In genomic region chr1:132422912-132423696, GRCm38 (mm10) we compare ENCODE assay signal across 25 mouse cellular contexts. TPM values are rescaled to one million over a fixed set of nuclear protein-coding genes. Genes with fewer than 3 reads are reported as not detected.
A peak's percentile ranks its signal among the peaks of the same experiment; 100 is the strongest.
DNase-seq lines count a peak whose midpoint lies in the region; ATAC-seq and TF ChIP-seq lines count a peak whose summit lies in the region.
"Had no signal": no experiment of that assay in that cellular context is flagged by ENCODE, and none has a peak within 500 bp of the region (broad histone marks: within the 10 kb centered on the region; RNA-seq: fewer than 3 reads in every experiment).

No protein-coding gene starts in this region.

- H3K9ac ChIP-seq in CH12.LX (ENCODE audit: insufficient read depth, low read depth) = no peak overlapping the region
- H3K9ac ChIP-seq: embryonic facial prominence, embryonic 15.5 days; forebrain, embryonic 15.5 days; heart, embryonic 13.5 days; limb, embryonic 12.5 days; liver, embryonic 13.5 days; neural tube, embryonic 12.5 days had no signal

- no peaks in the 10 kb centered on the region for H3K36me3 ChIP-seq in CH12.LX (replicated peaks in 1 of 2; ENCODE audit: control insufficient read depth in 1 of 2, insufficient read depth in 1 of 2, low read length in 1 of 2)
- H3K36me3 ChIP-seq: embryonic facial prominence, embryonic 15.5 days; forebrain, embryonic 15.5 days; neural tube, embryonic 12.5 days had no signal

- peaks cover 2% of the 10 kb centered on the region for H3K9me3 ChIP-seq in CH12.LX (replicated peaks; ENCODE audit: low read length)
- H3K9me3 ChIP-seq: embryonic facial prominence, embryonic 15.5 days; forebrain, embryonic 15.5 days; heart, embryonic 13.5 days; limb, embryonic 12.5 days; liver, embryonic 13.5 days; neural tube, embryonic 12.5 days had no signal

- peak; percentile 30 for TF ChIP-seq RAD21 in CH12.LX (IDR thresholded peaks at IDR 0.05; ENCODE audit: low read depth, low read length)

- H3K4me2 ChIP-seq in CH12.LX (ENCODE audit: insufficient read depth, low read depth, poor library complexity, severe bottlenecking) = no peak overlapping the region
- H3K4me2 ChIP-seq: embryonic facial prominence, embryonic 15.5 days; forebrain, embryonic 15.5 days; heart, embryonic 13.5 days; limb, embryonic 12.5 days; liver, embryonic 13.5 days; neural tube, embryonic 12.5 days had no signal

- no peak for TF ChIP-seq POLR2A in CH12.LX (IDR thresholded peaks at IDR 0.05; ENCODE audit: low read depth, low read length)

- H3K27ac ChIP-seq in left cerebral cortex, adult 2 months = no peak overlapping the region
- no peak overlapping the region for H3K27ac ChIP-seq in CH12.LX (ENCODE audit: insufficient read depth, low read depth)
- H3K27ac ChIP-seq: embryonic facial prominence, embryonic 15.5 days; forebrain, embryonic 15.5 days; heart, embryonic 13.5 days; hindbrain, postnatal 0 days; limb, embryonic 12.5 days; liver, embryonic 13.5 days; neural tube, embryonic 12.5 days had no signal

- H3K4me3 ChIP-seq in left cerebral cortex, adult 2 months = no peak overlapping the region
- no peak overlapping the region for H3K4me3 ChIP-seq in CH12.LX (replicated peaks in 1 of 3; ENCODE audit: low read depth in 2 of 3, low read length in 2 of 3, poor library complexity in 1 of 3)
- H3K4me3 ChIP-seq: embryonic facial prominence, embryonic 15.5 days; forebrain, embryonic 15.5 days; heart, embryonic 13.5 days; limb, embryonic 12.5 days; liver, embryonic 13.5 days; megakaryocyte, embryonic 14.5 days; neural tube, embryonic 12.5 days had no signal

- no peaks in the 10 kb centered on the region for H3K4me1 ChIP-seq in CH12.LX (ENCODE audit: control insufficient read depth in 1 of 2, insufficient read depth in 2 of 2)

- TF ChIP-seq CTCF in left cerebral cortex, adult 2 months (IDR thresholded peaks at IDR 0.05) = peak; percentile 14
- TF ChIP-seq CTCF in CH12.LX (conservative IDR thresholded peaks at IDR 0.05 in 1 of 2, IDR thresholded peaks at IDR 0.05 in 1 of 2; ENCODE audit: low read depth in 2 of 2, low read length in 2 of 2) = peak in 1 of 2 experiments; percentile 32; a peak in 1 of 4 replicates

- H3K79me2 ChIP-seq in CH12.LX (replicated peaks; ENCODE audit: control insufficient read depth, extremely low read depth, insufficient read depth, poor library complexity, severe bottlenecking) = no peaks in the 10 kb centered on the region

- peak; percentile 58 for ATAC-seq in megakaryocyte, adult 5-6 weeks (ENCODE audit: poor library complexity, severe bottlenecking)
- ATAC-seq: forebrain, embryonic 15.5 days; hindbrain, postnatal 0 days had no signal

- intact Hi-C loops in left cerebral cortex, adult 2 months (cut with DNase I) = no loop called here
- intact Hi-C loops in left cerebral cortex, postnatal 25 days (cut with DNase I) = no loop called here

- peaks cover 56% of the 10 kb centered on the region for H3K27me3 ChIP-seq in CH12.LX (replicated peaks)
- H3K27me3 ChIP-seq: embryonic facial prominence, embryonic 15.5 days; forebrain, embryonic 15.5 days; heart, embryonic 13.5 days; limb, embryonic 12.5 days; liver, embryonic 13.5 days; neural tube, embryonic 12.5 days had no signal

- dilution Hi-C loops in CH12.LX (cut with MboI; ENCODE audit: extremely low pct_ligation_motif_present, extremely low pct_unique_long_range_greater_than_20kb, low sequenced_read_pairs) = no loop called here

- no peak for TF ChIP-seq EP300 in CH12.LX (IDR thresholded peaks at IDR 0.05; ENCODE audit: low read length)

- DNase-seq in left cerebral cortex, adult 2 months (ENCODE audit: extremely low spot score in 1 of 2, low spot score in 2 of 2) = no peak
- DNase-seq in left cerebral cortex, postnatal 25 days (ENCODE audit: low spot score in 2 of 2) = no peak
- peak; percentile 31 for DNase-seq in 416B (ENCODE audit: low read depth)
- no peak for DNase-seq in CH12.LX (ENCODE audit: extremely low read depth)
- DNase-seq in cerebellum, postnatal 10 days = no peak
- DNase-seq in cerebellum, postnatal 25 days = no peak
- DNase-seq: adrenal gland, postnatal 14 days; cerebellum, adult 2 months; gastrocnemius, postnatal 10 days; heart, adult 18-20 months; heart, postnatal 14 days; kidney, adult 11 months; liver, embryonic 13.5 days; lung, postnatal 10 days; midbrain, embryonic 14.5 days; right cerebral cortex, postnatal 25 days; thymus, postnatal 36 days had no signal

- in situ Hi-C loops in CH12.LX (cut with MboI; ENCODE audit: low pct_ligation_motif_present, low pct_unique_long_range_greater_than_20kb, low sequenced_read_pairs) = no loop called here

TF ChIP-seq in CH12.LX, 34 proteins besides CTCF, POLR2A, EP300 and RAD21:
- TF ChIP-seq TCF12 (IDR thresholded peaks at IDR 0.05; ENCODE audit: low read depth, low read length) = no peak
- TF ChIP-seq SMC3 (IDR thresholded peaks at IDR 0.05; ENCODE audit: low read depth, low read length) = peak; percentile 27
- no peak for TF ChIP-seq SIN3A (IDR thresholded peaks at IDR 0.05; ENCODE audit: low read length)

RNA-seq across cellular contexts. Expression of gene Dstyk, which starts 5.7 kb away (rescaled TPM):
- total RNA-seq in left cerebral cortex, adult 2 months (2021) = 10 to 100 TPM; 44.9 to 45.5 TPM
- total RNA-seq in left cerebral cortex, postnatal 25 days (2021) = 10 to 100 TPM; 40.3 to 43.2 TPM
- 0.21 and 0.25 TPM in 2 replicates for total RNA-seq in CH12.LX (2012; rRNA removed)
- 0.12 and 0.19 TPM in 2 replicates for total RNA-seq in CH12.LX (2014; rRNA removed)
- 0.59 and 0.72 TPM in 2 replicates for polyA plus RNA-seq in CH12.LX (2012; ENCODE audit: insufficient read length, low read depth)
- total RNA-seq in megakaryocyte, adult 5-6 weeks (2015) = 17.2 and 19.5 TPM in 2 replicates
- total RNA-seq in megakaryocyte, adult 5-6 weeks (2017) = 24.8 and 36.6 TPM in 2 replicates

RNA-seq across cellular contexts. Expression of gene Tmcc2, which starts 32.0 kb away (rescaled TPM):
- total RNA-seq in left cerebral cortex, adult 2 months (2021) = 100 to 1,000 TPM; 178 to 192 TPM
- total RNA-seq in left cerebral cortex, postnatal 25 days (2021) = 100 to 1,000 TPM; 158 to 162 TPM
- 0.21 and 0.34 TPM in 2 replicates for total RNA-seq in CH12.LX (2012; rRNA removed)
- not detected in 2 replicates for total RNA-seq in CH12.LX (2014; rRNA removed)
- 0.14 and 0.37 TPM in 2 replicates for polyA plus RNA-seq in CH12.LX (2012; ENCODE audit: insufficient read length, low read depth)
- total RNA-seq in megakaryocyte, adult 5-6 weeks (2015) = 4.9 and 6.9 TPM in 2 replicates
- 5.3 and 7.8 TPM in 2 replicates for total RNA-seq in megakaryocyte, adult 5-6 weeks (2017)

RNA-seq across cellular contexts. Expression of gene Rbbp5, which starts 54.1 kb away (rescaled TPM):
- total RNA-seq in left cerebral cortex, adult 2 months (2021) = 10 to 100 TPM; 55.1 to 62.5 TPM
- 10 to 100 TPM; 50.4 to 55.0 TPM for total RNA-seq in left cerebral cortex, postnatal 25 days (2021)
- total RNA-seq in CH12.LX (2012; rRNA removed) = 36.9 and 37.1 TPM in 2 replicates
- total RNA-seq in CH12.LX (2014; rRNA removed) = 52.1 and 52.5 TPM in 2 replicates
- polyA plus RNA-seq in CH12.LX (2012; ENCODE audit: insufficient read length, low read depth) = 50.3 and 53.1 TPM in 2 replicates
- 47.9 and 53.9 TPM in 2 replicates for total RNA-seq in megakaryocyte, adult 5-6 weeks (2015)
- 63.0 and 72.4 TPM in 2 replicates for total RNA-seq in megakaryocyte, adult 5-6 weeks (2017)

Comparison
In these comparisons a context has a peak if more than half of its experiments do, and no peak if none do; other contexts are left out.
1. RNA of gene Dstyk, which starts 5.7 kb away (total RNA-seq): 44.9 to 45.5 TPM in left cerebral cortex, adult 2 months, 40.3 to 43.2 TPM in left cerebral cortex, postnatal 25 days and 17.2 to 36.6 TPM in megakaryocyte, adult 5-6 weeks; 0.12 to 0.25 TPM in CH12.LX; every median in the first group is over 10 times any median in the second.
2. RNA of gene Tmcc2, which starts 32.0 kb away (total RNA-seq): 178 to 192 TPM in left cerebral cortex, adult 2 months and 158 to 162 TPM in left cerebral cortex, postnatal 25 days; 4.9 to 7.8 TPM in megakaryocyte, adult 5-6 weeks and 0.21 to 0.34 TPM in CH12.LX; every median in the first group is over 10 times any median in the second.